Mouse (Mus musculus) heart, embryonic 13.5 days (tissue): Measurements from ENCODE around the gene Pip5kl1. TPM values are rescaled to one million over a fixed set of nuclear protein-coding genes. Genes with fewer than 3 reads are reported as not detected.

Experiments used
- ATAC-seq: fragments of 200-750 bp; cut with Nextera tagmentation; 2 replicates; pipeline ENCODE4 v1.8.0; 2017; ENCODE audit warnings: moderate TSS enrichment; ENCODE audit not compliant: insufficient number of reproducible peaks, low FRiP score, low TSS enrichment; ENCODE audit errors: extremely low read depth
- H3K27ac ChIP-seq: fragments of 300-500 bp; sonication (generic); replicated peaks from 2 replicates; pipeline ENCODE4 v1.5.1; 2015; ENCODE audit warnings: moderate library complexity, mild to moderate bottlenecking, inconsistent platforms
- H3K27me3 ChIP-seq: fragments of 300-500 bp; sonication (generic); replicated peaks from 2 replicates; pipeline ENCODE4 v1.6.1; 2015; ENCODE audit warnings: mild to moderate bottlenecking, inconsistent platforms
- H3K36me3 ChIP-seq: fragments of 300-500 bp; sonication (generic); 2 replicates; pipeline ENCODE4 v1.6.1; 2015; ENCODE audit warnings: mild to moderate bottlenecking, inconsistent platforms
- H3K4me1 ChIP-seq: fragments of 300-500 bp; sonication (generic); 2 replicates; pipeline ENCODE4 v1.6.1; 2015; ENCODE audit warnings: inconsistent platforms
- H3K4me2 ChIP-seq: fragments of 300-500 bp; sonication (generic); 2 replicates; pipeline ENCODE4 v1.6.1; 2015; ENCODE audit warnings: inconsistent platforms, mild to moderate bottlenecking, moderate library complexity
- H3K4me3 ChIP-seq: fragments of 300-500 bp; sonication (generic); 2 replicates; pipeline ENCODE4 v1.5.1; 2015; ENCODE audit warnings: moderate library complexity, mild to moderate bottlenecking, inconsistent platforms
- H3K9ac ChIP-seq: fragments of 300-500 bp; sonication (generic); 2 replicates; pipeline ENCODE4 v1.6.1; 2015; ENCODE audit warnings: inconsistent platforms, mild to moderate bottlenecking, moderate library complexity
- H3K9me3 ChIP-seq: fragments of 300-500 bp; sonication (generic); 2 replicates; pipeline ENCODE4 v1.6.1; 2016; ENCODE audit warnings: inconsistent platforms
- WGBS: fragments of 180-500 bp; shearing (Covaris S2); methylation state at CpG from one replicate; pipeline ENCODE4 v1.1.7; 2015; ENCODE audit warnings: mixed read lengths; 5-methylcytosine and 5-hydroxymethylcytosine counted together
- polyA plus RNA-seq: library from polyadenylated mRNA; unstranded; fragments of >200 nt; fragmentation: Nextera tagmentation; extraction: Ambion mirVana; gene quantifications from 2 replicates; pipeline ENCODE4 v1.2.1, GENCODE M21; 2015

Pip5kl1 gene
- polyA plus RNA-seq, 1 experiment from 2014 or later, result not detected

- Histone ChIP-seq H3K27ac (peak overlapping the region; percentile 46), H3K9ac (peak overlapping the region; percentile 38; the same call in 1 of the 2 replicates), H3K27me3 (no peaks in the 10 kb centered on the region), H3K4me3 (no peak overlapping the region), H3K9me3 (no peaks in the 10 kb centered on the region), H3K4me1 (peaks cover 55% of the 10 kb centered on the region), H3K4me2 (no peak overlapping the region), H3K36me3 (peaks cover 53% of the 10 kb centered on the region)
- 37% methylated on average over 7 of the region's 7 CpGs for WGBS
- no peak for ATAC-seq
Measured at GRCm38 (mm10) chr2:32631737-32632394, 57.3 kb downstream of the Pip5kl1 start.

Other genes starting within 250 kb of the Pip5kl1 start
- 32.9 and 35.2 TPM in 2 replicates for gene Ciz1, start 222.5 kb upstream of the Pip5kl1 start, polyA plus RNA-seq
- 3.4 and 4.5 TPM in 2 replicates for gene Dnm1, start 221.5 kb upstream of the Pip5kl1 start, polyA plus RNA-seq
- 47.5 and 49.0 TPM in 2 replicates for gene 1110008P14Rik, start 192.9 kb upstream of the Pip5kl1 start, polyA plus RNA-seq
- 0.91 and 0.98 TPM in 2 replicates for gene Lcn2, start 186.5 kb upstream of the Pip5kl1 start, polyA plus RNA-seq
- 35.3 and 36.1 TPM in 2 replicates for gene Ptges2, start 178.9 kb upstream of the Pip5kl1 start, polyA plus RNA-seq
- 4.2 and 5.0 TPM in 2 replicates for gene Naif1, start 124.3 kb upstream of the Pip5kl1 start, polyA plus RNA-seq
- gene Slc25a25, start 123.4 kb upstream of the Pip5kl1 start, polyA plus RNA-seq, result 10.7 and 10.9 TPM in 2 replicates
- 5.4 and 5.7 TPM in 2 replicates for gene Fam102a, start 39.5 kb upstream of the Pip5kl1 start, polyA plus RNA-seq
- gene Dpm2, start 3.9 kb upstream of the Pip5kl1 start, polyA plus RNA-seq, result 72.9 and 81.4 TPM in 2 replicates
- 0.21 TPM in 1 of 2 replicates, not detected in the other for gene 9430097D07Rik, start 887 bp downstream of the Pip5kl1 start, polyA plus RNA-seq
- 37.6 and 38.7 TPM in 2 replicates for gene St6galnac4, start 12.3 kb downstream of the Pip5kl1 start, polyA plus RNA-seq
- gene St6galnac6, start 24.9 kb downstream of the Pip5kl1 start, polyA plus RNA-seq, result 24.8 and 29.1 TPM in 2 replicates
- gene Ak1, start 47.0 kb downstream of the Pip5kl1 start, polyA plus RNA-seq, result 302 and 318 TPM in 2 replicates
- gene Eng, start 71.8 kb downstream of the Pip5kl1 start, polyA plus RNA-seq, result 148 and 155 TPM in 2 replicates
- gene Fpgs, start 129.3 kb downstream of the Pip5kl1 start, polyA plus RNA-seq, result 19.0 and 21.3 TPM in 2 replicates
- gene Cdk9, start 138.3 kb downstream of the Pip5kl1 start, polyA plus RNA-seq, result 60.0 and 63.2 TPM in 2 replicates
- 33.0 and 34.1 TPM in 2 replicates for gene Sh2d3c, start 146.3 kb downstream of the Pip5kl1 start, polyA plus RNA-seq
- 0.18 and 0.28 TPM in 2 replicates for gene 6330409D20Rik, start 166.2 kb downstream of the Pip5kl1 start, polyA plus RNA-seq
- gene Tor2a, start 182.4 kb downstream of the Pip5kl1 start, polyA plus RNA-seq, result 37.0 and 40.0 TPM in 2 replicates
- 0.11 and 0.17 TPM in 2 replicates for gene Ttc16, start 200.8 kb downstream of the Pip5kl1 start, polyA plus RNA-seq
- 3.9 and 4.4 TPM in 2 replicates for gene Ptrh1, start 201.0 kb downstream of the Pip5kl1 start, polyA plus RNA-seq
- gene Cfap157, start 209.6 kb downstream of the Pip5kl1 start, polyA plus RNA-seq, result 0.20 and 0.45 TPM in 2 replicates